Mouse (Mus musculus) cerebellum, postnatal 25 days (tissue): ENCODE results near the gene Gsc2.
"Not testable (repeated sequence)": the region's sequence is repeated elsewhere in the genome, so short reads cannot be mapped to it uniquely, and the experiment has no call there.

ENCODE experiments used
- DNase-seq, 2 experiments: peaks; one replicate each; pipeline ENCODE4 v3.0.0; 2021; ENCODE audit warnings: mixed read lengths in 2 of 2

The Gsc2 gene

GRCm38 (mm10) chr16:17914307-17915249 lies at the start of gene Gsc2:
Gsc2 (minus strand) TSS chr16:17915059.
- DNase-seq = no peak

GRCm38 (mm10) chr16:17962091-17962490 lies 47.2 kb upstream of the Gsc2 start:
- no peak for DNase-seq

- DNase-seq = not testable (repeated sequence)
Measured at GRCm38 (mm10) chr16:17956052-17956638, 41.3 kb upstream of the Gsc2 start.

- DNase-seq = no peak
Measured at GRCm38 (mm10) chr16:17951618-17952017, 36.8 kb upstream of the Gsc2 start.

GRCm38 (mm10) chr16:17950068-17950467 lies 35.2 kb upstream of the Gsc2 start:
- no peak for DNase-seq

- no peak for DNase-seq
Measured at GRCm38 (mm10) chr16:17949421-17949877, 34.6 kb upstream of the Gsc2 start.

- DNase-seq = no peak
Measured at GRCm38 (mm10) chr16:17945081-17945831, 30.4 kb upstream of the Gsc2 start.

- no peak for DNase-seq
Measured at GRCm38 (mm10) chr16:17943466-17943865, 28.6 kb upstream of the Gsc2 start.

GRCm38 (mm10) chr16:17939255-17939751 lies 24.4 kb upstream of the Gsc2 start:
- DNase-seq = peak in 1 of 2 experiments; percentile 25

GRCm38 (mm10) chr16:17938821-17939220 lies 24.0 kb upstream of the Gsc2 start:
- DNase-seq = peak; percentile 77 to 86

GRCm38 (mm10) chr16:17938187-17938586 lies 23.3 kb upstream of the Gsc2 start:
- DNase-seq = no peak

GRCm38 (mm10) chr16:17936776-17937175 lies 21.9 kb upstream of the Gsc2 start:
- DNase-seq = no peak

GRCm38 (mm10) chr16:17934445-17934910 lies 19.6 kb upstream of the Gsc2 start:
- DNase-seq = no peak

- no peak for DNase-seq
Measured at GRCm38 (mm10) chr16:17933594-17934444, 19.0 kb upstream of the Gsc2 start.

GRCm38 (mm10) chr16:17931906-17932460 lies 17.1 kb upstream of the Gsc2 start:
- no peak for DNase-seq

- no peak for DNase-seq
Measured at GRCm38 (mm10) chr16:17929631-17930030, 14.8 kb upstream of the Gsc2 start.

GRCm38 (mm10) chr16:17929211-17929610 lies 14.4 kb upstream of the Gsc2 start:
- no peak for DNase-seq

- DNase-seq = peak; percentile 46 to 69
Measured at GRCm38 (mm10) chr16:17928627-17929104, 13.8 kb upstream of the Gsc2 start.

GRCm38 (mm10) chr16:17928087-17928580 lies 13.3 kb upstream of the Gsc2 start, which contains the start of gene Slc25a1:
Slc25a1 (minus strand) TSS chr16:17928219.
- DNase-seq = peak; percentile 65 to 79

GRCm38 (mm10) chr16:17927351-17928082 lies 12.7 kb upstream of the Gsc2 start:
- DNase-seq = peak; percentile 53 to 57
